Mouse (Mus musculus): ENCODE data around the gene Tm2d1.

Tm2d1 gene

DNA sequence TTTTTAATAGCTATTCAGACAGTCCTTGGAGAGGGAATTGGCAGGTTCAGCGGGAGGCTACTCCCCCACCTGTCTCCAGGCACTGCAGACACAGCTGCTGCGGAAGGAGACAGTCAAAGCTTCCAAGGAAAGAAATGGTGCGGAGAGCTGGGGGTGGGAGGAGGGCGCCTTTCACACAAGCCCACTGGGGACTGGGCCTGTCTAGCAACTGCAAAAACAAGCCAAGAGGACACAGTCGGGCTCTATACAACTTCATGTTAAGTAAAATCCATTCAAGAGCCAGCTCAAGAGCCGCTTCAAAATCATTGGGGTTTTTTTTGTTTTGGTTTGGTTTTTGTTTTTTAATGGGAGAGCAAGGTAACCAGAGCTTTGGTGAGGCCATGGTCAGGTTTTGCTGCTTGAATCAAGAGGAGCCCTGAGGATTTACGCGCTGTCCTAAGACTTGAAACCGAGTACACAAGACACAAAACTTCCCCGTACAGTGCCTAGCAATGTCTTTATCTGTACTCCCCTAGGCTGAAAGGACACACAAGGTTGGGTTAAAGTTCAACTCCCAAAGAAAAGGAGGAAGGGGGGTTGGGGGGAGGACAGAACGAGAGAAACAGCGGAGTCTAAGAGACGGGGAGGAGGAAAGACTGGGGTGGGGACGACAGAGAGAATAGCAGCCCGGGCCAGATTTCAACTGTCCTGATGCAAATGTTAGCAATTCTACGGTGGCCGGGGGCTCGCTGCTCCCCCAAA is 61.6 kb downstream of the Tm2d1 start:
- DNase-seq = peak; percentile 45

DNA sequence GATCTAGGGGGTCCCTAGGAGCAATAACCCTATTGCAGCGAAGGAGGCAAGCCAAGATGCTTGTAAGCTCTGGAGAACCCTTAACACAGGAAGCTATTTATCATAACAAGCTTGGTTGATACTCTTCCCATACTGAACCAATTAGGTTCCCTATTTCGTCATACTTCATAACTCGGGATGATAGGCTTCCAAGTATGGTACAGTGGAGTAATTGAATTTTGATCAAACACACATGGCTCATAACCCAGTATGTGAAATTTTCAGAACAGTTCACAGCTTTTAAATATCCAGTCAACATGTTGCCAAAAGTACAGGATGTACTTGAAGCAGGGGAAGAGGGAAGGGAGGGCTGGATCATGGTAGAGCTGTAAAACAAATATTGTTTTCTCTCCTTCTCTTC is 64.3 kb downstream of the Tm2d1 start:
- DNase-seq = peak; percentile 36

DNA sequence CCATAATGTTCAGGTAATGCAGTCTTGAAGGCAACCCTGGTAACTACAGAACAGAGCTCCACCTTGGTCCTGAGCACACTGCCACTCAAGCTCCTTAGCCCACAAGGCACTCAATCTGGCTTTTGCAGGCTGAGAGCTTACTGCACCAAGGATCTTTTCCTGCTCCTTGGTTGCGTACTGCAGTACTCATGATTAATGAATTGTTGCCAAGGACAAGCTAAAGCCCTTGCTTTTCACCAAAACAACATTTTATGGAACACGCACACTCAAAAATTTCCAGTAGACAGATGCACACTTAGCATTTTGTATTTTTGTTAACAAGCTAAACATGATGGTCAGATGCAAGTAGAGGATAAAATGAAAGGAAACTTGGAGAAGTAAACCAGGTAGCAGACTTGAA is 66.0 kb downstream of the Tm2d1 start:
- DNase-seq = no peak

Measured in lung, postnatal 36 days (tissue).